Mouse (Mus musculus) brown adipose tissue, adult 24 weeks (tissue): ENCODE results near the gene Grasp. TPM values are rescaled to one million over a fixed set of nuclear protein-coding genes. Genes with fewer than 3 reads are reported as not detected.

Experiments used
- polyA plus RNA-seq: library from polyadenylated mRNA; stranded (reverse); fragments of >200 nt; gene quantifications from 2 replicates; pipeline ENCODE4 v1.2.4, GENCODE M21; 2012; ENCODE audit not compliant: missing spikeins, insufficient read depth, insufficient read length

Gene Grasp
- polyA plus RNA-seq, 1 experiment, result 3.7 TPM

Other genes with a start within 250 kb of the Grasp start
- not detected in 2 replicates for gene Gm47841, start 176.8 kb upstream of the Grasp start, polyA plus RNA-seq
- 2.9 and 3.0 TPM in 2 replicates for gene Fignl2, start 145.6 kb upstream of the Grasp start, polyA plus RNA-seq
- gene Ankrd33, start 108.4 kb upstream of the Grasp start, polyA plus RNA-seq, result not detected in 2 replicates
- 9.4 and 13.7 TPM in 2 replicates for gene Acvrl1, start 95.7 kb upstream of the Grasp start, polyA plus RNA-seq
- gene Acvr1b, start 50.1 kb upstream of the Grasp start, polyA plus RNA-seq, result 3.1 and 3.2 TPM in 2 replicates
- 20.8 and 136 TPM in 2 replicates for gene Nr4a1, start 30.1 kb downstream of the Grasp start, polyA plus RNA-seq
- gene Atg101, start 60.1 kb downstream of the Grasp start, polyA plus RNA-seq, result 34.8 and 38.0 TPM in 2 replicates
- gene 6030408B16Rik, start 69.0 kb downstream of the Grasp start, polyA plus RNA-seq, result 0.91 TPM in 1 of 2 replicates, not detected in the other
- gene Krt80, start 146.0 kb downstream of the Grasp start, polyA plus RNA-seq, result 1.5 and 2.3 TPM in 2 replicates
- gene Krt7, start 186.9 kb downstream of the Grasp start, polyA plus RNA-seq, result not detected in 2 replicates
- gene Krt87, start 214.6 kb downstream of the Grasp start, polyA plus RNA-seq, result not detected in 2 replicates
- gene Krt88, start 223.6 kb downstream of the Grasp start, polyA plus RNA-seq, result not detected in 2 replicates
- not detected in 2 replicates for gene Krt81, start 239.6 kb downstream of the Grasp start, polyA plus RNA-seq
- gene Krt86, start 249.3 kb downstream of the Grasp start, polyA plus RNA-seq, result not detected in 2 replicates